Mouse (Mus musculus) urinary bladder, adult 2 months (tissue): Measurements from ENCODE around the gene Aktip. TPM values are rescaled to one million over a fixed set of nuclear protein-coding genes. Genes with fewer than 3 reads are reported as not detected.

ENCODE experiments used
- polyA plus RNA-seq: library from polyadenylated mRNA; depleted of rRNA; stranded (reverse); fragments of >200 nt; gene quantifications from 2 replicates; pipeline ENCODE4 v1.2.3, GENCODE M21; 2012; rRNA removed

Gene Aktip
- polyA plus RNA-seq, 1 experiment, result 88.9 TPM

Other genes with a start within 250 kb of the Aktip start
- 29.3 and 33.2 TPM in 2 replicates for gene Rbl2, start 129.9 kb downstream of the Aktip start, polyA plus RNA-seq
- gene Rpgrip1l, start 113.3 kb upstream of the Aktip start, polyA plus RNA-seq, result 4.2 and 5.3 TPM in 2 replicates
- gene Fto, start 113.5 kb upstream of the Aktip start, polyA plus RNA-seq, result 56.0 and 63.4 TPM in 2 replicates